Mouse (Mus musculus): ENCODE data around the gene Tex45. TPM values are rescaled to one million over a fixed set of nuclear protein-coding genes. Genes with fewer than 3 reads are reported as not detected.
A peak's percentile ranks its signal among the peaks of the same experiment; 100 is the strongest.

Tex45 gene
- polyA plus RNA-seq, 1 experiment from 2014 or later, result not detected

GRCm38 (mm10) chr8:3515260-3515671, 44.6 kb downstream of the Tex45 start, which contains the start of gene Pnpla6:
Pnpla6 (plus strand) TSS chr8:3515384.
- Histone ChIP-seq H3K9me3 (no peaks in the 10 kb centered on the region), H3K4me1 (peaks cover 15% of the 10 kb centered on the region), H3K36me3 (peaks cover 40% of the 10 kb centered on the region), H3K4me2 (replicated peaks) (peak within 1 kb of the TSS; percentile 98), H3K9ac (peak within 1 kb of the TSS; percentile 73), H3K27me3 (no peaks in the 10 kb centered on the region), H3K27ac (peak within 1 kb of the TSS; percentile 78), H3K4me3 (peak within 1 kb of the TSS; percentile 69)
- peak; percentile 79 for ATAC-seq (ENCODE audit: low FRiP score, low read depth)
- 0% methylated on average over 25 of the region's 25 CpGs for WGBS

DNA sequence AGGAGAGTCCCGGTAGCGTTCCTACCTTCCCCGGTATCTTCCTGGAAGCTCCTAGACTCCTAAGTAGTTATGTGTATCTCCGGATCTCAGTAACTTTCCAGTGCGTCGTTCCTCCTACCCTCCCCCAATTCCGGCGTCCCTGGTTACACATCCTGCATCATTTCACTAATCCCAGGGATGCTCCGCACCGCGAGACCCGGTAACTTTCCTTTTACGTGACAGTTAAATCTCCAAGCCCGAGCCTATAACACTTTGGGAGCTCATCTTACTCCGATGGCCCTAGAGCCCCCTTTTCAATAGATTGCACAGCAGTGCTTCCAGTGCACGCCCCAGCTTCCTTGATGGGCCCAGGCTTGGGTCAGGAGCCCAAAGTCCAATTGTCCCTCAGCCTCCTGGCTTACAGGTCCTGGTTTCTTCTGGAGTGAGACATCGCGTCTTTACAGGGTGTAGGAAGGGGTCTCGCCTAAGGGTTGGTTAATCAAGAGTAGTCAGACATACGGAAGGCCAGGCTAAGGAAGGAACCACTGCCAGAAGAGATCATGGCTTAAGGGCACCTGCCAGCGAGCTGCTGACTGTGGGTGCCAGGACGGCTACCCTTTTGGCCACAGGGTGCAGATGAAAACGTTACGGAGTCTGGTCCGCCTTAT, 45.2 kb downstream of the Tex45 start:
- Histone ChIP-seq H3K4me1 (peaks cover 15% of the 10 kb centered on the region), H3K9ac (peak overlapping the region; percentile 73), H3K27ac (peak overlapping the region; percentile 78), H3K27me3 (no peaks in the 10 kb centered on the region), H3K4me3 (peak overlapping the region; percentile 69), H3K4me2 (replicated peaks) (peak overlapping the region; percentile 98), H3K36me3 (peaks cover 34% of the 10 kb centered on the region), H3K9me3 (no peaks in the 10 kb centered on the region)
- under 1% methylated on average over 25 of the region's 25 CpGs for WGBS
- ATAC-seq (ENCODE audit: low FRiP score, low read depth), result peak; percentile 13

DNA sequence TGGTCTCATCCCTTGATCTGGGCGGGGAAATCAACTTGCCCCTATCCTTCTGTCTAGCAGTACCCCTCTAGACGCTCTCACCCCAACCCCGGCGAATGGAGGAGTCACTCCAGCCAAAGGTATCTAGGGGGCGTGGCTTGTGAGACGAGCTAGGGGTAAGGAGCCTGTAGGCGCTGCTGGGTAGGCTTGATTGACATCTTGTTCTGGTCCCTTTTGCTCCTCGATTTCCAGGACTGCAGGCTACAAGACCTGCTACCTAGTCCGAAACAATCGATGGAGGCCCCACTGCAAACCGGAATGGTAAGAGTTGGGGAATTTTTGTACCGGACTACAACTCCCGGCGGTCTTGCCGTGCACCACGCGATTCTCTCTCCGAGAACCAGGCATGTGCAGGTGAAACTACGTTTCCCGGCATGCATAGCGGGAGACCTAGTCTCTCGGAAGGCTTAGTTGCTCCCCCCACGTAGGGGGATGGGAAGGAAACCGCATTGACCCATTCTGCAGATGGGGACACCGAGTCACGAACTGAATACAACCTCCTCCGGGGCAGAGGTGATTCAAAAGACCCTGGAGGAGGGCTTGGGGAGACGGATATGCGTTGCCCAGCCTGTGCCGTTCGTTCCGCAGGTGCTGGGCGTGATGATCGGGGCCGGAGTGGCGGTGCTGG, 45.9 kb downstream of the Tex45 start:
- 1% methylated on average over 36 of the region's 36 CpGs for WGBS
- Histone ChIP-seq H3K9me3 (no peaks in the 10 kb centered on the region), H3K4me3 (peak overlapping the region; percentile 69), H3K9ac (peak overlapping the region; percentile 73), H3K4me1 (peaks cover 15% of the 10 kb centered on the region), H3K27me3 (no peaks in the 10 kb centered on the region), H3K36me3 (peaks cover 32% of the 10 kb centered on the region), H3K4me2 (replicated peaks) (peak overlapping the region; percentile 98), H3K27ac (peak overlapping the region; percentile 78)
- ATAC-seq (ENCODE audit: low FRiP score, low read depth), result peak; percentile 86

DNA sequence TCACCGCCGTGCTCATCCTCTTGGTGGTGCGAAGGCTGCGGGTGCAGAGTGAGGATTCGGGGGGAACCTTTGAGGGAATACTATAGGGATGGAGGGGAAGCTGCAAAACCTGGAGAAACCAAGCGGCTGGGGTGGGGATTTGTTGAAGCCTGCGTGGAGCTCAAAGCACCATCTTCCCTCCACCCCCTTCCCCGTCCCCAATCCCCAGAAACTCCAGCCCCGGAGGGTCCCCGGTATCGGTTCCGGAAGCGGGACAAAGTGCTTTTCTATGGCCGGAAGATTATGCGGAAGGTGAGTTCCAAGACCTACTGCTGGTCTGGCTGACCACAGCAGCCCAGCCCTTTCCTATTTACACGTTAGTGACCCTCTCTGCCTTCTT, 46.4 kb downstream of the Tex45 start:
- H3K27ac ChIP-seq, result peak overlapping the region; percentile 6; the same call in 1 of the 2 replicates
- H3K36me3 ChIP-seq, result peaks cover 32% of the 10 kb centered on the region
- H3K4me3 ChIP-seq, result peak overlapping the region; percentile 69
- no peaks in the 10 kb centered on the region for H3K9me3 ChIP-seq
- H3K4me1 ChIP-seq, result peaks cover 15% of the 10 kb centered on the region
- H3K27me3 ChIP-seq, result no peaks in the 10 kb centered on the region
- peak; percentile 17 for ATAC-seq (ENCODE audit: low FRiP score, low read depth)
- H3K9ac ChIP-seq, result peak overlapping the region; percentile 71
- H3K4me2 ChIP-seq (replicated peaks), result peak overlapping the region; percentile 98
- WGBS, result 3% methylated on average over 16 of the region's 16 CpGs

DNA sequence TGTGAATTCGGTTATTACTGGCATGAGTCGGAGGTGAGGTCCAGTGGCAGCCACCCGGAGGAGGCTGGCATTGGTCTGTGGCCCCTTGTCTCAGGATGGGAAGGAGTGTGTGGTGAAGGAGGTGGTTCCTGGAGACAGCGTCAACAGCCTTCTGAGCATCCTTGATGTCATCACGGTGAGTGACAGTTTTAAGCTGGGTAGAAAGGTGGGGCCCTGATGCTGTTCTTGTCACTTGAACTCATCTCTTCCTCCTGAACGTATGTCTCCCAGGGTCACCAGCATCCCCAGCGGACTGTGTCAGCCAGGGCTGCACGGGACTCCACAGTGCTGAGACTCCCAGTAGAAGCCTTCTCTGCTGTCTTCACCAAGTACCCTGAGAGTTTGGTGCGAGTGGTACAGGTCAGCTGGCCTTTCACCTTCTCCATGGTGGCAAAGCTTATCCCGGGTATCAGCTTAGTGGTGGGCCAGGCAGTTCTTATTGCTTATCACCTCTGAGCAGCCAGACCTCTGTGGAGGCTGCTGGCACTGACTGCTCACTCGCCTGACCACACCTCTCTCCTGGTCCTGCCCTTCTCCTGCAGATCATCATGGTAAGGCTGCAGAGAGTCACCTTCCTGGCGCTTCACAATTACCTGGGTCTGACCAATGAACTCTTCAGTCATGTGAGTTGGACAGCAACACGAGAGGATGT, 51.5 kb downstream of the Tex45 start:
- 85% methylated on average over 13 of the region's 13 CpGs for WGBS
- H3K4me1 ChIP-seq, result peaks cover 5% of the 10 kb centered on the region
- no peaks in the 10 kb centered on the region for H3K9me3 ChIP-seq
- no peak overlapping the region for H3K9ac ChIP-seq
- no peak overlapping the region for H3K27ac ChIP-seq
- H3K4me3 ChIP-seq, result no peak overlapping the region
- H3K4me2 ChIP-seq (replicated peaks), result no peak overlapping the region
- H3K27me3 ChIP-seq, result no peaks in the 10 kb centered on the region
- H3K36me3 ChIP-seq, result peaks cover 53% of the 10 kb centered on the region
- no peak for ATAC-seq (ENCODE audit: low FRiP score, low read depth)

GRCm38 (mm10) chr8:3530816-3531215, 60.2 kb downstream of the Tex45 start:
- no peaks in the 10 kb centered on the region for H3K4me1 ChIP-seq
- H3K36me3 ChIP-seq, result peaks cover 52% of the 10 kb centered on the region
- 91% methylated on average over 5 of the region's 5 CpGs for WGBS
- no peak for ATAC-seq (ENCODE audit: low FRiP score, low read depth)
- no peaks in the 10 kb centered on the region for H3K9me3 ChIP-seq
- H3K4me2 ChIP-seq (replicated peaks), result no peak overlapping the region
- no peaks in the 10 kb centered on the region for H3K27me3 ChIP-seq
- H3K4me3 ChIP-seq, result no peak overlapping the region
- no peak overlapping the region for H3K9ac ChIP-seq
- no peak overlapping the region for H3K27ac ChIP-seq

DNA sequence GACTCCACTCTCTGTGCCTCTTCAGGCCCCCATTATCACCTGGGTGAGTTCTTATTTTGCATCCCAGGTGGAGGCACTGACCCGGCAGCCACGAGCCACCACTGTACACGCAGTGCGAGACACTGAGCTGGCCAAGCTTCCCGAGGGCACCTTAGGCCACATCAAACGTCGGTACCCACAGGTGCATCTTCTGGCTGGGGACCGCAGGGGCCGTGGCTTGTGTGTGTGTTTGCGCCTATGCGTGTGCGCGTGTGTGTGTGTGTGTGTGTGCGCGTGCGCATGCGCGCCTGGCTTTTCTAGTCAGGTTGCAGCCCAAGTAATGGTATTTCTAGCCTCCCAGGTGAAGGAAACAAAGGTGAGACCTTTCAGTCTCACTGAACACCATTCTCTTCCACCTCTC, 61.3 kb downstream of the Tex45 start:
- no peak for ATAC-seq (ENCODE audit: low FRiP score, low read depth)
- WGBS, result 95% methylated on average over 18 of the region's 18 CpGs
- H3K4me3 ChIP-seq, result no peak overlapping the region
- no peak overlapping the region for H3K9ac ChIP-seq
- H3K36me3 ChIP-seq, result peaks cover 56% of the 10 kb centered on the region
- H3K9me3 ChIP-seq, result no peaks in the 10 kb centered on the region
- no peaks in the 10 kb centered on the region for H3K27me3 ChIP-seq
- H3K4me1 ChIP-seq, result no peaks in the 10 kb centered on the region
- H3K27ac ChIP-seq, result no peak overlapping the region
- H3K4me2 ChIP-seq (replicated peaks), result no peak overlapping the region

DNA sequence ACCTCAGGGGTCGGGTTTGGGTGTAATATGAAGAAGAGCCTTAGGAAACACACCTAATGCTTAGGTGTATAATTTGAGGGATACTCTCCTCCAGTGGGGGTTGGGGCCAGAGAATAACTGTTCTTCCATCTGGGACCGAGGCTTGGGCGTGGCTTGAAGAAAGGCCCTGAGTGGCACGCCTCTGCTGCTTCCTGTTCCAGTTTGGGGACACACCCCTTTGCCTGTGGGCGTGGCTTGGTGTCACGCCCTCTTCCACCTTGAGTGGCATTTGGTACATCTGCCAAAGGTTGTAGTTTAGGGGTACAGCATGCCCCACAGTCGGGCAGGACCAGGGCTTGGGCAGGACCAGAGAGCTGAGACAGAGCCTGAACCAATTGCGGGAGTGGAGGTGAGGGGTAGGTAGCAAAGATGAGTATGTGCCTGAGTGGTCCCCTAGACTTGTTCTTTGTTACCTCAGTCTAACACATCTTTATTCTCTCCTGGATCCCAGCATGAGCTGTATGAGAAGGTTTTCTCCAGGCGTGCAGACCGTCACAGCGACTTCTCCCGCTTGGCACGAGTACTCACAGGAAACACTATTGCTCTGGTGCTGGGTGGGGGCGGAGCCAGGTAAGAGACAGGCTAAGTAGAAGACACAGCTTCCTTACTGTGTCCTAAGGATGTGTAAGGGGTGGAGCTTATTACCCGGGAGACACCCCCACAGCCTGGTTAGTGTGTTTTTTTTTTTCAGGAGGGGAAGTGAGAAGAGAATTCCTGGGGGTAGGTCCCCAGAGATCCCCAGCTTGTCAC, 65.6 kb downstream of the Tex45 start:
- Histone ChIP-seq H3K9ac (no peak overlapping the region), H3K9me3 (no peaks in the 10 kb centered on the region), H3K4me3 (no peak overlapping the region), H3K27me3 (no peaks in the 10 kb centered on the region), H3K4me2 (replicated peaks) (no peak overlapping the region), H3K4me1 (no peaks in the 10 kb centered on the region), H3K27ac (no peak overlapping the region), H3K36me3 (peaks cover 90% of the 10 kb centered on the region)
- no peak for ATAC-seq (ENCODE audit: low FRiP score, low read depth)
- WGBS, result 59% methylated on average over 15 of the region's 15 CpGs

Other genes starting within 250 kb of the Tex45 start
- gene Insr, start 191.2 kb upstream of the Tex45 start, polyA plus RNA-seq (2015; fragmentation: Nextera tagmentation; extraction: Ambion mirVana), result 38.4 and 40.2 TPM in 2 replicates
- 0.11 TPM in 1 of 2 replicates, not detected in the other for gene A430078G23Rik, start 117.4 kb upstream of the Tex45 start, polyA plus RNA-seq (2015; fragmentation: Nextera tagmentation; extraction: Ambion mirVana)
- gene Arhgef18, start 77.9 kb upstream of the Tex45 start, polyA plus RNA-seq (2015; fragmentation: Nextera tagmentation; extraction: Ambion mirVana), result 8.4 and 10.4 TPM in 2 replicates
- 4.5 and 6.3 TPM in 2 replicates for gene Pex11g, start 3.2 kb upstream of the Tex45 start, polyA plus RNA-seq (2015; fragmentation: Nextera tagmentation; extraction: Ambion mirVana)
- 57.0 and 57.8 TPM in 2 replicates for gene Zfp358, start 22.3 kb downstream of the Tex45 start, polyA plus RNA-seq (2015; fragmentation: Nextera tagmentation; extraction: Ambion mirVana)
- 54.3 and 54.7 TPM in 2 replicates for gene Mcoln1, start 29.6 kb downstream of the Tex45 start, polyA plus RNA-seq (2015; fragmentation: Nextera tagmentation; extraction: Ambion mirVana)
- 23.5 and 25.4 TPM in 2 replicates for gene Pnpla6, start 44.5 kb downstream of the Tex45 start, polyA plus RNA-seq (2015; fragmentation: Nextera tagmentation; extraction: Ambion mirVana)
- gene C330021F23Rik, start 97.1 kb downstream of the Tex45 start, polyA plus RNA-seq (2015; fragmentation: Nextera tagmentation; extraction: Ambion mirVana), result 0.65 and 0.79 TPM in 2 replicates
- gene Camsap3, start 116.4 kb downstream of the Tex45 start, polyA plus RNA-seq (2015; fragmentation: Nextera tagmentation; extraction: Ambion mirVana), result 6.6 and 7.2 TPM in 2 replicates
- gene Xab2, start 150.5 kb downstream of the Tex45 start, polyA plus RNA-seq (2015; fragmentation: Nextera tagmentation; extraction: Ambion mirVana), result 60.9 and 61.1 TPM in 2 replicates
- 97.7 and 99.1 TPM in 2 replicates for gene Pet100, start 150.7 kb downstream of the Tex45 start, polyA plus RNA-seq (2015; fragmentation: Nextera tagmentation; extraction: Ambion mirVana)
- gene Pcp2, start 154.7 kb downstream of the Tex45 start, polyA plus RNA-seq (2015; fragmentation: Nextera tagmentation; extraction: Ambion mirVana), result 0.33 TPM in 1 of 2 replicates, not detected in the other
- gene Stxbp2, start 160.1 kb downstream of the Tex45 start, polyA plus RNA-seq (2015; fragmentation: Nextera tagmentation; extraction: Ambion mirVana), result 27.1 TPM in 2 replicates
- 0.17 TPM in 1 of 2 replicates, not detected in the other for gene Retn, start 184.9 kb downstream of the Tex45 start, polyA plus RNA-seq (2015; fragmentation: Nextera tagmentation; extraction: Ambion mirVana)
- gene Mcemp1, start 194.9 kb downstream of the Tex45 start, polyA plus RNA-seq (2015; fragmentation: Nextera tagmentation; extraction: Ambion mirVana), result 0.17 TPM in 1 of 2 replicates, not detected in the other
- 16.4 TPM in 2 replicates for gene Fcor, start 201.5 kb downstream of the Tex45 start, polyA plus RNA-seq (2015; fragmentation: Nextera tagmentation; extraction: Ambion mirVana)
- 41.5 and 43.1 TPM in 2 replicates for gene Trappc5, start 205.4 kb downstream of the Tex45 start, polyA plus RNA-seq (2015; fragmentation: Nextera tagmentation; extraction: Ambion mirVana)
- 0.43 and 0.56 TPM in 2 replicates for gene Fcer2a, start 223.3 kb downstream of the Tex45 start, polyA plus RNA-seq (2015; fragmentation: Nextera tagmentation; extraction: Ambion mirVana)
- gene Clec4g, start 249.8 kb downstream of the Tex45 start, polyA plus RNA-seq (2015; fragmentation: Nextera tagmentation; extraction: Ambion mirVana), result not detected in 2 replicates